Mouse (Mus musculus) kidney, adult 8-10 months (tissue): ENCODE measurements around the gene Commd6.
"Not testable (repeated sequence)": the region's sequence is repeated elsewhere in the genome, so short reads cannot be mapped to it uniquely, and the experiment has no call there.

ENCODE experiments used
- DNase-seq, 2 experiments: peaks; one replicate each; pipeline ENCODE4 v3.0.0; 2022

The Commd6 gene

DNA sequence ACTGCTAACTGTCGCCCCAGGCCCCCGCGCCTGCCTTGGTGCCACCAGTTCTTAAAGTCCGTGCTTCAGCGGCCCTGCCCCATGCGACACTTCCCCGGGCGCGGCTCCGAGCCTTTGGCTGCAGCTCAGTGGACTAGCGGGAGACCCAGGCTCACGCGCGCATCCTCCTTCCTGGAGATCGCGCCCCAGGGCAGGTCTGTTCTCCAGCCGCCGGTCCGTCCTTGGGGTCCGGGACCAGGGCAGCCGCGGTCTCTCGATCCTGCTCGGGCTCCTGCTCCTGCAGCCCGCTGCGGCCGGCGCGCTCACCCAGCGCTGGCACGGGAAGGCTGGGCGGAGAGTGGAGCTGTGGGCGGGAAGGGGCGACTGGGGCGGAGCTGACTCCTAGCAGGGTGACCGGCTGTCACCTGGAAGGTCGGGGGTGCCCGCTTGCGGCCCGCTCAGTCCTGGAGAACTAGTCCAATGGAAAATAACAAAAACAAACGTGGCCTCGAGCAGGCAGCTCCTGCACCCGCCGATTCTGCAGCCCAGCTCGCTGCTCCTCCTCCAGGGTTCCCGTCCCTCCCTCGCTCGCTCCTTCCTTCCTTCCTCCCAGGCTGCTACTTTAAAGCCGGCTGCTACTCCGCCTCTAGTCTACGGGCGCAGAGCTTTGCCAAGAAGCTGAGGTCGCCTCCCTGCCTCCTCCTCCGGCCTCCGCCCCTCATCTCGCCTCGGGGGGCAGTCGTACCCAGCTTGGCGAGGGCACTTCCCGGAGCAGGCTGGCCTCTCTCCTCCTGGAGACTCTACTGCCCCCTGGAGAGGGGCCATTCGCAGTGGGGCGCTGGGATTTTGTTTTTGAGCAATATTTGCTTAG, 31.7 kb downstream of the Commd6 start, which contains the start of gene Tbc1d4:
Tbc1d4 (minus strand) TSS at position 673 of the 850 bp plus-strand sequence.
- DNase-seq = peak; percentile 86 to 88

DNA sequence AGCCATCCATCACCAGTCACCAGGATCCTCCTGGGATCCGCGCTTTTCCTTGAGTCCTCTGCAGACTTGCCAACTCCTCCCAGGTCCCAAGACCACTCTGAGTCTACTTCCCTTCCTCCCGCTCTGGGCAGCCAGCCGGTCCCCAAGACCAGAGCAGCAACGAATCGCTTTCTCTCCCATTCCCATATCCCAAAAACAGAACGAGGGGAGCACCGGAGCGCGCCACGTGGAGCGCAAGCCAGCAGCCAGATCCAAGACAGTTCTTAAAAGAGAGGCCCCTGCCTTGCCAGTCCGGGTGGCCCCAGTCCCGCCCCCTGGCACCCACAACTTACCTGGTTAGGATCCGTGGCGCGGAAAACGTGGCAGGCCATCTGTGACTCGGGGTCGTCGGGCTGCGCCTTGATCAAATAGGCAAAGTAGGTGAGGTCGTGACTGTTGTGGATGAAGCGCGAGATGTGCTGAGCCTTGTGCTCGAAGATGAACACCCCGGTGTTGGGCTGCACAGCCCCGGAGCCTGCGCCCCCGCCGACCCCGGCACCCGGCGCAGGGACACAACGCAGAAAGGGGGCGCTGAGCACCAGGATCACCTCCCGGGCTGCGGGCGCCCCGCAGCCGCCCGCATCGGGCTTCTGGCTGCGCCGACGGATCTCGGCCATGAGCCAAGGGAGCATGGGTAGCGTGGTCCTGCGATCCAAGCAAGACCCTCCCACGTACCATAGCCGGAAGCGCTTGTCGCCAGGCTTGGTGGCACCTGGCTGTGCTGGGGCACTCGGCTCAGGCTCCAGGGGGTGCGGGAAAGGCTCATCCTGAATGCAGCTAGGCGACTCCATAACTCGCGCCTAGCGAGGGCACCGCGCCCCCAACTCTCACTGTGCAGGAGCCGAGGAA, 32.6 kb downstream of the Commd6 start:
- DNase-seq = peak in 1 of 2 experiments; percentile 17

- no peak for DNase-seq
Measured at GRCm38 (mm10) chr14:101605843-101606242, 34.6 kb downstream of the Commd6 start.

- no peak for DNase-seq
Measured at GRCm38 (mm10) chr14:101602851-101603250, 37.6 kb downstream of the Commd6 start.

- DNase-seq = no peak
Measured at GRCm38 (mm10) chr14:101597096-101597715, 43.3 kb downstream of the Commd6 start.

- DNase-seq = no peak
Measured at GRCm38 (mm10) chr14:101596691-101597090, 43.8 kb downstream of the Commd6 start.

DNA sequence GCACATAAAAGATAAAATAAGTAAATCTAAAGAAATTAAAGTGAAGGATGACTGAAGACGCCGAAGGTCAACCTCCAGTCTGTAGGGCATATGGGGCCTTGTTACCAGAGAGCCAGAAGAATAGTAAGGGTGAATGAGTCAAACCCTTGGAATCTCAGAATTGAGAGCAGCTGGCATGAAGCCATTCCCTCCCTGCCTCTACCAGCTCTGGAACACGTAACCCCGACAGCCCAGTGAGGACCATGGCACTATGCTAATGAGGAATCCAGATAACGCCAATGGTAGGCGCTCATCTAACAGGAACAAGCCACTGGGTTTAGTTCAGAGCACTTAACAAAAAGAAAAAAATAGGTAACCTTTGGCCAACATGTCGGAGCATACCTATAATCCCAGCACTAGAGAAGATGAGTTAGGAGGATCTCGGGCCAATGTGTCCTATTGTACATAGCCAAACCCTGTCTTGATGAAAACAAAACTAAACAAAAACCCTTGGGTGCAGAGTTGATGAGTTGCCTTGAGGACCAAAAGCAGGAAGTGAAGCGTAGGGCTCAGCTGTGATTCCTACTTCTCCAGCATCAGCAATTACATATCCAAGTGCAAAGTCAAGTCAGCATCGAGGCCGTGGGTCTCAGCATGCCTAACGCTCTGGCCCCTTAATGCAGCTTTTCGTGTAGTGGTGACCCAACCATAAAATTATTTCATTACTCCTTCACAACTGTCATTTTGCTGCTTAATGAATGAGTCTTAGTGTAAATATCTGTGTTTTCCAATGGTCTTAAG, 45.0 kb downstream of the Commd6 start:
- DNase-seq = no peak

GRCm38 (mm10) chr14:101594001-101594400, 46.5 kb downstream of the Commd6 start:
- no peak for DNase-seq

GRCm38 (mm10) chr14:101593340-101593739, 47.1 kb downstream of the Commd6 start:
- no peak for DNase-seq

GRCm38 (mm10) chr14:101591101-101591500, 49.4 kb downstream of the Commd6 start:
- DNase-seq = no peak

DNA sequence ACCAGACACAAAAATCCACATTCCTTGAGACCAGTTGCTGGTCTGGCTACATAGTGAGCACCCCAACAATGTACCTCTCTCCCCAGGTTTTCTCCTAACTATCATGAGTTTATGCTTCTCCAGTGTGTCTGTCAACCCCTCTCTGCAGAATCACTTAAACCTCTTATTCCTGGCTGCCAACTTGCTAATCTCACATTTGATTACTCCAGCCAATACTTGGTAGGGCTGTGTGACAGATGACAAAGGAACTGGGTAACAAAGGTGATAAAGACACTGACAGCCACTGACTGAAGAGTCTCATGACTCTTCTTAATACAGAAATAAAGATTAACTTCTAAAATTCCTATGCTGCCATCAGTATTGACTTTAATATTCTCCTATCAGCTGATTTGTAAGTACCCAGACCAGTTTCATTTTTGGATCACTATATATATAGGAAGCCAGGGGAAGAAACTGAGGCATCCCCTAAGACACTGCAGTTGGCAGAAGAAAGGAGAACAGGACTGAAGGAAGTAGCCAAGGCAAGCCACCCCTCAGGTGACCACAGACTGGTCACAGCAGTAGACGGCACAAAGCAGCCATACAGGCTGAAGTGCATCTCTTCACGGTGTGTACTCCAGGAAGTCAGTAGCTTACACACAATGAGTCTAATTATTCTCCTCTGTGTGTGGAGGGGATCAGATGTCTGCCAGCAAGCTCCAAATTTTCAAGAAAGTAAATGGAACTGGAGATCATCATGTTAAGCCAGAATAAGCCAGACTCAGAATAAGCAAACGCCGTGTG, 52.1 kb downstream of the Commd6 start:
- not testable (repeated sequence) for DNase-seq

GRCm38 (mm10) chr14:101587366-101588040, 53.0 kb downstream of the Commd6 start:
- not testable (repeated sequence) for DNase-seq

DNA sequence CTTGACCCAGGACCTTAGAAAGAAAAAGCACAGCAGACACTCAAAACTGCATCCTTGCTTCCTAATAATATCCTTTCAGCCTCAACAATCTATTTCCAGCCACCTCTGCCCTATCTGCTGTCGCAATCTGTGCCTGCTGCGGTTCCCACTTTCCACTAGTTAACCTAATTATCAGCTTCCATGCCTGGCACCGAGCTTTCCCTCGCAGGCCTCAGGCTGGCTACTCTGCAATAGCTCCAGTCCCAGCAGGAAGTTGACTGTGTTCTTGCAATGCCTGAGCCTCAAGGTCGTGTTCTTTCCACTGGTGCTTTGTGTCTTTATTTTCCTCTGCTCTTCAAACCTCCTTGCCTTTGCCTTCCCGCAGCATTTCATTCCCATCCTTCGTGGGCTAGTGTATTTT, 54.4 kb downstream of the Commd6 start:
- peak; percentile 28 to 54 for DNase-seq
